Mouse (Mus musculus) common myeloid progenitor, adult 5-6 weeks (primary cell): Measurements from ENCODE around the gene Ctbp2. TPM values are rescaled to one million over a fixed set of nuclear protein-coding genes. Genes with fewer than 3 reads are reported as not detected.

Source experiments
- ATAC-seq: replicated peaks from 2 replicates; pipeline ENCODE4 v1.8.0; 2016; ENCODE audit warnings: low read depth, mild to moderate bottlenecking, moderate TSS enrichment, inconsistent platforms; ENCODE audit not compliant: poor library complexity, severe bottlenecking
- total RNA-seq: library from RNA; stranded (forward); fragments of 200-1000, 187-1606 nt; gene quantifications from 2 replicates; pipeline ENCODE4 v1.2.3, GENCODE M21; 2017

Ctbp2 gene
- total RNA-seq = 28.7 and 43.4 TPM in 2 replicates

GRCm38 (mm10) chr7:133123999-133124700 is at the start of gene Ctbp2:
TSS of gene Ctbp2 (minus strand) at chr7:133124354.
- peak; percentile 82 for ATAC-seq

GRCm38 (mm10) chr7:133171403-133172032 is 47.4 kb upstream of the Ctbp2 start:
- ATAC-seq = no peak

- no peak for ATAC-seq
Observed at GRCm38 (mm10) chr7:133168928-133169327, 44.8 kb upstream of the Ctbp2 start.

GRCm38 (mm10) chr7:133167903-133168302 is 43.7 kb upstream of the Ctbp2 start:
- no peak for ATAC-seq

- ATAC-seq = no peak
Observed at GRCm38 (mm10) chr7:133164770-133165169, 40.6 kb upstream of the Ctbp2 start.

GRCm38 (mm10) chr7:133163011-133163410 is 38.9 kb upstream of the Ctbp2 start:
- ATAC-seq = no peak

- ATAC-seq = peak; percentile 56; the same call in 1 of the 2 replicates
Observed at GRCm38 (mm10) chr7:133162131-133162530, 38.0 kb upstream of the Ctbp2 start.

- no peak for ATAC-seq
Observed at GRCm38 (mm10) chr7:133161362-133162080, 37.4 kb upstream of the Ctbp2 start.

GRCm38 (mm10) chr7:133159519-133159918 is 35.4 kb upstream of the Ctbp2 start:
- ATAC-seq = no peak

- ATAC-seq = no peak
Observed at GRCm38 (mm10) chr7:133155621-133156020, 31.5 kb upstream of the Ctbp2 start.

- ATAC-seq = no peak
Observed at GRCm38 (mm10) chr7:133154846-133155245, 30.7 kb upstream of the Ctbp2 start.

GRCm38 (mm10) chr7:133139689-133140336 is 15.7 kb upstream of the Ctbp2 start:
- ATAC-seq = no peak

- ATAC-seq = peak; percentile 85
Observed at GRCm38 (mm10) chr7:133133552-133133951, 9.4 kb upstream of the Ctbp2 start.

- no peak for ATAC-seq
Observed at GRCm38 (mm10) chr7:133132702-133133101, 8.5 kb upstream of the Ctbp2 start.

GRCm38 (mm10) chr7:133124701-133125485 is 739 bp upstream of the Ctbp2 start:
- peak; percentile 5; the same call in 1 of the 2 replicates for ATAC-seq

- peak; percentile 22; the same call in 1 of the 2 replicates for ATAC-seq
Observed at GRCm38 (mm10) chr7:133123244-133123998, 733 bp downstream of the Ctbp2 start, which contains the start of gene Fgfr2. TSS of gene Fgfr2 (minus strand) at chr7:133123350.

- no peak for ATAC-seq
Observed at GRCm38 (mm10) chr7:133122379-133123243, 1.5 kb downstream of the Ctbp2 start.
